Mouse (Mus musculus) embryonic stem cell, embryonic (primary cell): ENCODE results near the gene Snupn.

Source experiments
- CTCF ChIA-PET, 4 experiments: fragments of 300-600 bp in 2 of 4; fragments of 350-600 bp in 2 of 4; sonication (Branson Sonifier 250); formaldehyde crosslinking; loops; one replicate each; lab custom pipeline; 2022; ENCODE audit warnings: inconsistent platforms in 2 of 4; lab: Charles Lee
- POLR2A ChIA-PET, 4 experiments: fragments of 300-600 bp in 2 of 4; fragments of 350-600 bp in 2 of 4; sonication (Branson Sonifier 250); formaldehyde crosslinking; loops; one replicate each; lab custom pipeline; 2022; ENCODE audit warnings: antibody characterized with exemption in 4 of 4, inconsistent platforms in 1 of 4; lab: Charles Lee

Snupn gene

GRCm38 (mm10) chr9:56956966-56957675, 6.4 kb downstream of the Snupn start:
- ChIA-PET POLR2A (interaction anchor here in 3 of 4 experiments (0.7 to 1.6 kb wide), 9 partner anchors 10 to 1589 kb away, joined by 3 to 4 read pairs (median 4); no protein-coding TSS in a partner anchor), CTCF (interaction anchor here in 3 of 4 experiments (0.6 to 1.2 kb wide), 6 partner anchors 26 to 640 kb away, joined by 3 to 14 read pairs (median 5); no protein-coding TSS in a partner anchor)

- POLR2A ChIA-PET, result interaction anchor here in 1 of 4 experiments (0.5 kb wide), 1 partner anchor 17 kb away, joined by 3 read pairs; no protein-coding TSS in a partner anchor
- CTCF ChIA-PET, result no interaction called here
Measured at GRCm38 (mm10) chr9:56958689-56959088, 8.0 kb downstream of the Snupn start.

- ChIA-PET CTCF (interaction anchor here in 1 of 4 experiments (0.6 kb wide), 1 partner anchor 27 kb away, joined by 3 read pairs; no protein-coding TSS in a partner anchor), POLR2A (interaction anchor here in 2 of 4 experiments (1.2 kb wide), 2 partner anchors 11 kb away, joined by 5 to 9 read pairs; partner anchors contain the start of gene Snupn (in 2 of the 2))
Measured at GRCm38 (mm10) chr9:56961591-56961990, 10.9 kb downstream of the Snupn start.

GRCm38 (mm10) chr9:56970158-56970557, 19.5 kb downstream of the Snupn start:
- CTCF ChIA-PET, result interaction anchor here in 1 of 4 experiments (0.6 kb wide), 1 partner anchor 90 kb away, joined by 12 read pairs; no protein-coding TSS in a partner anchor

GRCm38 (mm10) chr9:56973960-56974524, 23.4 kb downstream of the Snupn start:
- CTCF ChIA-PET, result interaction anchor here in 1 of 4 experiments (0.6 kb wide), 1 partner anchor 69 kb away, joined by 3 read pairs; no protein-coding TSS in a partner anchor
- POLR2A ChIA-PET, result interaction anchor here in 3 of 4 experiments (0.7 to 3.1 kb wide), 5 partner anchors 10 to 117 kb away, joined by 3 to 19 read pairs (median 3); partner anchors contain the start of gene Snupn (in 2 of the 3)

More at GRCm38 (mm10) chr9:56970158-56970557, 19.5 kb downstream of the Snupn start:
- POLR2A ChIA-PET, result no interaction called here

GRCm38 (mm10) chr9:56975199-56975598, 24.5 kb downstream of the Snupn start:
- ChIA-PET CTCF (interaction anchor here in 2 of 4 experiments (0.5 to 0.6 kb wide), 3 partner anchors 89 to 484 kb away, joined by 3 to 5 read pairs (median 3); no protein-coding TSS in a partner anchor), POLR2A (interaction anchor here in 2 of 4 experiments (1.1 to 3.1 kb wide), 4 partner anchors 9 to 102 kb away, joined by 4 to 19 read pairs (median 4); partner anchors contain the start of gene Snupn (in 1 of the 2))

- CTCF ChIA-PET, result interaction anchor here (0.6 to 1.0 kb wide), 4 partner anchors 9 to 900 kb away, joined by 3 to 4 read pairs (median 3); partner anchors contain the start of gene Ptpn9 (in 1 of the 4)
- POLR2A ChIA-PET, result interaction anchor here in 3 of 4 experiments (0.6 to 1.3 kb wide), 10 partner anchors 13 to 459 kb away, joined by 3 to 5 read pairs (median 3); partner anchors contain the start of genes Snupn (in 2 of the 3) and Ptpn9 (in 1 of the 3)
Measured at GRCm38 (mm10) chr9:56980186-56980585, 29.5 kb downstream of the Snupn start.

GRCm38 (mm10) chr9:56981502-56981901, 30.8 kb downstream of the Snupn start:
- ChIA-PET CTCF (interaction anchor here in 1 of 4 experiments (1.3 kb wide), 1 partner anchor 150 kb away, joined by 4 read pairs; no protein-coding TSS in a partner anchor), POLR2A (interaction anchor here in 2 of 4 experiments (0.8 to 1.5 kb wide), 4 partner anchors 31 to 92 kb away, joined by 3 to 4 read pairs (median 3); partner anchors contain the start of gene Snupn (in 2 of the 2))

- ChIA-PET CTCF (interaction anchor here in 3 of 4 experiments (0.5 to 1.9 kb wide), 15 partner anchors 11 to 523 kb away, joined by 3 to 11 read pairs (median 4); partner anchors contain the start of genes Imp3 (in 1 of the 3), Sin3a (in 1 of the 3) and Snupn (in 1 of the 3)), POLR2A (interaction anchor here (0.6 to 3.1 kb wide), 30 partner anchors 9 to 199 kb away, joined by 3 to 13 read pairs (median 4); partner anchors contain the start of genes Snupn (in 3 of the 4), Imp3 (in 2 of the 4), Snx33 (in 2 of the 4) and Man2c1 (in 1 of the 4))
Measured at GRCm38 (mm10) chr9:56994286-56995197, 43.9 kb downstream of the Snupn start, which contains the start of gene Ptpn9. TSS of gene Ptpn9 (plus strand) at chr9:56994923.

- ChIA-PET CTCF (interaction anchor here in 3 of 4 experiments (0.7 to 1.9 kb wide), 14 partner anchors 15 to 225 kb away, joined by 3 to 10 read pairs (median 4); partner anchors contain the start of genes Imp3 (in 1 of the 3), Sin3a (in 1 of the 3) and Snupn (in 1 of the 3)), POLR2A (interaction anchor here in 3 of 4 experiments (0.6 to 3.1 kb wide), 32 partner anchors 8 to 210 kb away, joined by 3 to 13 read pairs (median 4); partner anchors contain the start of genes Snupn (in 3 of the 3), Imp3 (in 2 of the 3), Snx33 (in 2 of the 3) and Man2c1 (in 1 of the 3))
Measured at GRCm38 (mm10) chr9:56995198-56996027, 44.7 kb downstream of the Snupn start.

- ChIA-PET POLR2A (interaction anchor here in 2 of 4 experiments (0.6 to 3.1 kb wide), 19 partner anchors 10 to 210 kb away, joined by 3 to 13 read pairs (median 4); partner anchors contain the start of genes Snupn (in 2 of the 2), Snx33 (in 2 of the 2) and Sin3a (in 1 of the 2)), CTCF (interaction anchor here in 3 of 4 experiments (0.7 to 1.9 kb wide), 5 partner anchors 78 to 225 kb away, joined by 3 to 10 read pairs (median 4); no protein-coding TSS in a partner anchor)
Measured at GRCm38 (mm10) chr9:56996028-56996346, 45.3 kb downstream of the Snupn start.

GRCm38 (mm10) chr9:56997206-56997605, 46.5 kb downstream of the Snupn start:
- CTCF ChIA-PET, result interaction anchor here in 2 of 4 experiments (0.6 kb wide), 2 partner anchors 13 to 14 kb away, joined by 3 to 5 read pairs; no protein-coding TSS in a partner anchor
- POLR2A ChIA-PET, result interaction anchor here in 1 of 4 experiments (0.7 to 3.1 kb wide), 3 partner anchors 12 to 70 kb away, joined by 3 to 12 read pairs (median 3); partner anchors contain the start of gene Snx33

GRCm38 (mm10) chr9:57003011-57003410, 52.3 kb downstream of the Snupn start:
- CTCF ChIA-PET, result interaction anchor here in 2 of 4 experiments (0.7 to 0.9 kb wide), 2 partner anchors 10 kb away, joined by 3 read pairs; no protein-coding TSS in a partner anchor
- POLR2A ChIA-PET, result interaction anchor here in 3 of 4 experiments (0.5 to 1.5 kb wide), 5 partner anchors 8 to 79 kb away, joined by 3 to 6 read pairs (median 4); partner anchors contain the start of genes Ptpn9 (in 2 of the 3) and Snupn (in 1 of the 3)

GRCm38 (mm10) chr9:57012393-57012792, 61.7 kb downstream of the Snupn start:
- POLR2A ChIA-PET, result interaction anchor here in 3 of 4 experiments (0.7 to 1.4 kb wide), 9 partner anchors 13 to 118 kb away, joined by 3 to 8 read pairs (median 4); partner anchors contain the start of genes Ptpn9 (in 2 of the 3), Imp3 (in 1 of the 3), Man2c1 (in 1 of the 3) and Snupn (in 1 of the 3)
- CTCF ChIA-PET, result interaction anchor here in 2 of 4 experiments (0.6 to 1.3 kb wide), 5 partner anchors 13 to 846 kb away, joined by 3 to 5 read pairs (median 4); partner anchors contain the start of genes Man2c1 (in 1 of the 2) and Ptpn9 (in 1 of the 2)
